Mouse (Mus musculus): Measurements from ENCODE around the gene Lamb3. TPM values are rescaled to one million over a fixed set of nuclear protein-coding genes. Genes with fewer than 3 reads are reported as not detected.

Gene Lamb3
- polyA plus RNA-seq, 1 experiment = 4.6 TPM

- Histone ChIP-seq H3K4me1 (ENCODE audit: control insufficient read depth, insufficient read depth, insufficient read length) (peaks cover 23% of the 10 kb centered on the region; the same call in 1 of the 2 replicates), H3K4me3 (ENCODE audit: extremely low read depth, insufficient read depth, insufficient read length) (peak overlapping the region; percentile 85), H3K27me3 (ENCODE audit: control insufficient read depth, insufficient read depth, low read length) (no peaks in the 10 kb centered on the region), H3K36me3 (ENCODE audit: control insufficient read depth, insufficient read depth, low read length) (peaks cover 30% of the 10 kb centered on the region), H3K27ac (ENCODE audit: insufficient read depth, low read length) (peak overlapping the region; percentile 99)
- peak in 1 of 2 experiments; percentile 52 for DNase-seq (ENCODE audit: low read depth in 1 of 2, low spot score in 2 of 2)
- 3% methylated on average over 8 of the region's 8 CpGs for WGBS
- no peak; the same call in 1 of the 2 replicates for TF ChIP-seq POLR2A (IDR thresholded peaks at IDR 0.05; ENCODE audit: low read depth, low read length)
Measured at GRCm38 (mm10) chr1:193200640-193201382, 6.7 kb upstream of the Lamb3 start.

- peak; percentile 87 to 93 for DNase-seq (ENCODE audit: low read depth in 1 of 2, low spot score in 2 of 2)
Measured at GRCm38 (mm10) chr1:193201383-193201778, 6.1 kb upstream of the Lamb3 start, which contains the start of gene Traf3ip3. Traf3ip3 (minus strand) TSS chr1:193201703.

GRCm38 (mm10) chr1:193203821-193204220 lies 3.7 kb upstream of the Lamb3 start:
- H3K4me1 ChIP-seq (ENCODE audit: control insufficient read depth, insufficient read depth, insufficient read length) = peaks cover 6% of the 10 kb centered on the region; the same call in 1 of the 2 replicates

More at GRCm38 (mm10) chr1:193201383-193201778, 6.1 kb upstream of the Lamb3 start, which contains the start of gene Traf3ip3:
- WGBS = 4% methylated on average over 5 of the region's 5 CpGs
- H3K36me3 ChIP-seq (ENCODE audit: control insufficient read depth, insufficient read depth, low read length) = peaks cover 26% of the 10 kb centered on the region
- peaks cover 23% of the 10 kb centered on the region; the same call in 1 of the 2 replicates for H3K4me1 ChIP-seq (ENCODE audit: control insufficient read depth, insufficient read depth, insufficient read length)
- no peaks in the 10 kb centered on the region for H3K27me3 ChIP-seq (ENCODE audit: control insufficient read depth, insufficient read depth, low read length)
- H3K27ac ChIP-seq (ENCODE audit: insufficient read depth, low read length) = peak within 1 kb of the TSS; percentile 99
- TF ChIP-seq CTCF (IDR thresholded peaks at IDR 0.05; ENCODE audit: extremely low read depth, insufficient read depth, insufficient read length, insufficient replicate concordance) (no peak), POLR2A (IDR thresholded peaks at IDR 0.05; ENCODE audit: low read depth, low read length) (peak; percentile 41)
- peak within 1 kb of the TSS; percentile 85 for H3K4me3 ChIP-seq (ENCODE audit: extremely low read depth, insufficient read depth, insufficient read length)

DNA sequence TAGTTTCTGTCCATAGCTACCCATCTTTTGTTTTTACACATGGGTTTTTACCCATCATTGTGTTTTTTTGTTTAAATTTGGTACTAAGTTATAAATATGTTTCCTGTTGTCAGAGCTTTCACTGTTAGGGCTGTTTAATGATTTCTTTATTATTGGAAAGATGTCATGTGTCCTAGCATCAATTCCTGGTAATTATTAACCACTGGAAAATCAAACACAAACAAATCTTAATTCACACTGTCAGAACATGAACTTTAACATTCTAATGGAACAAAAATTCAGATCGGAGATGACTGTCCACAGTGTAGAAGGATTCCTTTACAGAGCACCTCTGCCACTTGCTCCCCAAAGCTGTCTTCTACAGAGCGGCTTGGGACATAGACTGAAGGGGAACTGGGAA lies 2.1 kb upstream of the Lamb3 start:
- 89% methylated on average over 2 of the region's 2 CpGs for WGBS
- H3K4me1 ChIP-seq (ENCODE audit: control insufficient read depth, insufficient read depth, insufficient read length) = peaks cover 2% of the 10 kb centered on the region; the same call in 1 of the 2 replicates
- TF ChIP-seq CTCF (IDR thresholded peaks at IDR 0.05; ENCODE audit: extremely low read depth, insufficient read depth, insufficient read length, insufficient replicate concordance) = no peak
- no peak for TF ChIP-seq POLR2A (IDR thresholded peaks at IDR 0.05; ENCODE audit: low read depth, low read length)
- no peak for DNase-seq (ENCODE audit: low read depth in 1 of 2, low spot score in 2 of 2)
- no peaks in the 10 kb centered on the region for H3K36me3 ChIP-seq (ENCODE audit: control insufficient read depth, insufficient read depth, low read length)
- no peak overlapping the region for H3K4me3 ChIP-seq (ENCODE audit: extremely low read depth, insufficient read depth, insufficient read length)
- no peak overlapping the region for H3K27ac ChIP-seq (ENCODE audit: insufficient read depth, low read length)
- no peaks in the 10 kb centered on the region for H3K27me3 ChIP-seq (ENCODE audit: control insufficient read depth, insufficient read depth, low read length)

More at GRCm38 (mm10) chr1:193203821-193204220, 3.7 kb upstream of the Lamb3 start:
- H3K27me3 ChIP-seq (ENCODE audit: control insufficient read depth, insufficient read depth, low read length) = no peaks in the 10 kb centered on the region
- WGBS = 80% methylated on average over 2 of the region's 2 CpGs
- TF ChIP-seq POLR2A (IDR thresholded peaks at IDR 0.05; ENCODE audit: low read depth, low read length) (no peak), CTCF (IDR thresholded peaks at IDR 0.05; ENCODE audit: extremely low read depth, insufficient read depth, insufficient read length, insufficient replicate concordance) (no peak)
- peaks cover 6% of the 10 kb centered on the region for H3K36me3 ChIP-seq (ENCODE audit: control insufficient read depth, insufficient read depth, low read length)
- H3K27ac ChIP-seq (ENCODE audit: insufficient read depth, low read length) = no peak overlapping the region
- H3K4me3 ChIP-seq (ENCODE audit: extremely low read depth, insufficient read depth, insufficient read length) = no peak overlapping the region
- DNase-seq (ENCODE audit: low read depth in 1 of 2, low spot score in 2 of 2) = no peak

DNA sequence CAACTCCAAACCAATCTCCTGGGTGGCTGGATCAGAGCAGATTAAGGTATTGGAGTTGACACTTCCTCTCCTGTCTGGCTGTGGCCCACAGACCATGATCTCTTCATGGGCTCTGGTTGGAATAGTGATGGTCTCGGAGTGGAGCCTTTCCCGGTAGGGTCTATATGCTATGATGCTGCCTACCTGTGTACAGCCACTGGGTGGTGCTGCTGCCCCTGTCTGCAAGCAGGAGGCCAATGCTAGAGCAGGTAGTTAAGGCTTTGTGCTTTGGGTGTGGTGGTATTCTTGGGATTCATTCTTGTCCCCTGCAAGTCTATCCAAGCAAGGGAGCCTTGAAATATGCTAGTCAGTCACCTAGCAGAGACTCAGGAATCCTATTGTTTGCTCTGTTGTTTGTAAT lies 679 bp downstream of the Lamb3 start:
- Histone ChIP-seq H3K36me3 (ENCODE audit: control insufficient read depth, insufficient read depth, low read length) (no peaks in the 10 kb centered on the region), H3K4me1 (ENCODE audit: control insufficient read depth, insufficient read depth, insufficient read length) (no peaks in the 10 kb centered on the region; the same call in 1 of the 2 replicates), H3K27me3 (ENCODE audit: control insufficient read depth, insufficient read depth, low read length) (no peaks in the 10 kb centered on the region), H3K4me3 (ENCODE audit: extremely low read depth, insufficient read depth, insufficient read length) (peak overlapping the region; percentile 57), H3K27ac (ENCODE audit: insufficient read depth, low read length) (peak overlapping the region; percentile 70)
- TF ChIP-seq CTCF (IDR thresholded peaks at IDR 0.05; ENCODE audit: extremely low read depth, insufficient read depth, insufficient read length, insufficient replicate concordance) (peak; percentile 91; the same call in 1 of the 2 replicates), POLR2A (IDR thresholded peaks at IDR 0.05; ENCODE audit: low read depth, low read length) (no peak)
- 22% methylated on average over 2 of the region's 2 CpGs for WGBS
- peak; percentile 51 to 84 for DNase-seq (ENCODE audit: low read depth in 1 of 2, low spot score in 2 of 2)

DNA sequence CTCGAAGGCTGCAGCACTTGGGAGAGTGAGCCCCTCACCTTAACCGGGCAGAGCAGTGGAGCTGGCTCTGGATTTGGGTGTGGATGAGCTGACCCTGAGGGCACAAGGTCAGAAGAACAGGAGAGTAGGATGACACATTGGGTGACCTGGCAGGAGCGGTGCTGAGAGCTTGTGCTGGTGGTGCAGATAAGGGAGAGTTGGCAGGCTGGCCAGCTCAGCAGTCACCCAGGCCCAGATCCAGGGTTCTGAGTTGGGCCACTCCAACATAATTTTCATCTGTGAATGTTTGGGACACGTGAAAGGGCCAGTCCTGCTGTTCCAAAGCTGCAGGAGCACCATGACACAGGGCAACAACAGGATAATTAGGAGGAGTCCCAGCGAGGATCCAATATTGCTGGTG lies 3.9 kb downstream of the Lamb3 start:
- 89% methylated on average over 5 of the region's 5 CpGs for WGBS
- DNase-seq (ENCODE audit: low read depth in 1 of 2, low spot score in 2 of 2) = no peak
- TF ChIP-seq CTCF (IDR thresholded peaks at IDR 0.05; ENCODE audit: extremely low read depth, insufficient read depth, insufficient read length, insufficient replicate concordance) (no peak), POLR2A (IDR thresholded peaks at IDR 0.05; ENCODE audit: low read depth, low read length) (no peak)

DNA sequence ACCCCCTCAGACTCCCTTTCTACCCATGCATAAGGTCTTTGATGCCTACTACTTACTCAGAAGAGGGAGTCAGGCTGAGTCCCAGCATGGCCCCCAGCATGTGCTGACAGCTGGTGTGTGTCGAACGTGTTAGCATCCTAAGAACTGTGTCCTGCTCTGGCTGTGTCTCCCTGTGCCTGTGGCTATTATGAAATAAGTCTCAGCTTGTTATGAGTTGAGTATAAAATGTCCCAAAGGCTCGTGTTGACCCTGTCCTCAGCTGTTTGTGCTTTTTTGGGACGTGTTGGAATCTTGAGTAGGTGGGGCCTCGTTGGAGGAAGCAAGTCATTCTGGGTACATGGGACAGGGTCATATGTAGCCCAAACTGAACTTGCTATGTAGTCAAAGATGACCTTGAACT lies 6.6 kb downstream of the Lamb3 start:
- 85% methylated on average over 5 of the region's 5 CpGs for whole genome bisulfite sequencing
- TF ChIP-seq POLR2A (IDR thresholded peaks at IDR 0.05; ENCODE audit: low read depth, low read length) (no peak), CTCF (IDR thresholded peaks at IDR 0.05; ENCODE audit: extremely low read depth, insufficient read depth, insufficient read length, insufficient replicate concordance) (no peak)

More for the DNA sequence above, 3.9 kb downstream of the Lamb3 start:
- Histone ChIP-seq H3K36me3 (ENCODE audit: control insufficient read depth, insufficient read depth, low read length) (no peaks in the 10 kb centered on the region; the same call in 1 of the 2 replicates), H3K27me3 (ENCODE audit: control insufficient read depth, insufficient read depth, low read length) (no peaks in the 10 kb centered on the region), H3K27ac (ENCODE audit: insufficient read depth, low read length) (no peak overlapping the region), H3K4me3 (ENCODE audit: extremely low read depth, insufficient read depth, insufficient read length) (no peak overlapping the region), H3K4me1 (ENCODE audit: control insufficient read depth, insufficient read depth, insufficient read length) (no peaks in the 10 kb centered on the region; the same call in 1 of the 2 replicates)

More for the DNA sequence above, 6.6 kb downstream of the Lamb3 start:
- DNase-seq (ENCODE audit: low read depth in 1 of 2, low spot score in 2 of 2) = no peak
- Histone ChIP-seq H3K4me1 (ENCODE audit: control insufficient read depth, insufficient read depth, insufficient read length) (no peaks in the 10 kb centered on the region; the same call in 1 of the 2 replicates), H3K36me3 (ENCODE audit: control insufficient read depth, insufficient read depth, low read length) (peaks cover 2% of the 10 kb centered on the region; the same call in 1 of the 2 replicates), H3K4me3 (ENCODE audit: extremely low read depth, insufficient read depth, insufficient read length) (no peak overlapping the region), H3K27me3 (ENCODE audit: control insufficient read depth, insufficient read depth, low read length) (no peaks in the 10 kb centered on the region), H3K27ac (ENCODE audit: insufficient read depth, low read length) (no peak overlapping the region)

Data from spleen, adult 2 months (tissue).